Mouse (Mus musculus) forebrain, embryonic 15.5 days (tissue): ENCODE measurements around the gene Prrt4. TPM values are rescaled to one million over a fixed set of nuclear protein-coding genes. Genes with fewer than 3 reads are reported as not detected.
"Not testable (repeated sequence)": the region's sequence is repeated elsewhere in the genome, so short reads cannot be mapped to it uniquely, and the experiment has no call there.

Experiments
- ATAC-seq: fragments of 200-750 bp; cut with Nextera tagmentation; replicated peaks from 2 replicates; pipeline ENCODE4 v1.8.0; 2017; ENCODE audit warnings: mild to moderate bottlenecking, moderate TSS enrichment, moderate library complexity
- H3K27ac ChIP-seq: fragments of 300-500 bp; sonication (generic); replicated peaks from 2 replicates; pipeline ENCODE4 v1.5.1; 2015; ENCODE audit warnings: mild to moderate bottlenecking, inconsistent platforms
- H3K27me3 ChIP-seq: fragments of 300-500 bp; sonication (generic); 2 replicates; pipeline ENCODE4 v1.6.1; 2015; ENCODE audit warnings: inconsistent platforms
- H3K36me3 ChIP-seq: fragments of 300-500 bp; sonication (generic); 2 replicates; pipeline ENCODE4 v1.6.1; 2015; ENCODE audit warnings: mild to moderate bottlenecking, inconsistent platforms
- H3K4me1 ChIP-seq: fragments of 300-500 bp; sonication (generic); 2 replicates; pipeline ENCODE4 v1.6.1; 2015; ENCODE audit warnings: inconsistent platforms
- H3K4me2 ChIP-seq: fragments of 300-500 bp; sonication (generic); replicated peaks from 2 replicates; pipeline ENCODE4 v1.6.1; 2015; ENCODE audit warnings: mild to moderate bottlenecking, inconsistent platforms
- H3K4me3 ChIP-seq: fragments of 300-500 bp; sonication (generic); 2 replicates; pipeline ENCODE4 v1.5.1; 2015; ENCODE audit warnings: mild to moderate bottlenecking, inconsistent platforms
- H3K9ac ChIP-seq: fragments of 300-500 bp; sonication (generic); replicated peaks from 2 replicates; pipeline ENCODE4 v1.6.1; 2015; ENCODE audit warnings: mild to moderate bottlenecking, inconsistent platforms
- H3K9me3 ChIP-seq: fragments of 300-500 bp; sonication (generic); 2 replicates; pipeline ENCODE4 v1.6.1; 2016; ENCODE audit warnings: inconsistent platforms
- WGBS: fragments of 180-500 bp; shearing (Covaris S2); methylation state at CpG from one replicate; pipeline ENCODE4 v1.1.7; 2015; ENCODE audit warnings: mixed read lengths; 5-methylcytosine and 5-hydroxymethylcytosine counted together
- polyA plus RNA-seq: library from polyadenylated mRNA; unstranded; fragments of >200 nt; fragmentation: Nextera tagmentation; extraction: Ambion mirVana; gene quantifications from 2 replicates; pipeline ENCODE4 v1.2.1, GENCODE M21; 2015

Prrt4 gene
- 4.5 and 4.7 TPM in 2 replicates for polyA plus RNA-seq

- H3K9me3 ChIP-seq = no peaks in the 10 kb centered on the region
- WGBS = under 1% methylated on average over 64 of the region's 79 CpGs
- peaks cover 9% of the 10 kb centered on the region; the same call in 1 of the 2 replicates for H3K4me1 ChIP-seq
- peak; percentile 88 for ATAC-seq
- H3K4me3 ChIP-seq = peak within 1 kb of the TSS; percentile 63
- H3K4me2 ChIP-seq = peak within 1 kb of the TSS; percentile 88
- peak within 1 kb of the TSS; percentile 87 for H3K27ac ChIP-seq
- H3K36me3 ChIP-seq = no peaks in the 10 kb centered on the region
- peaks cover 25% of the 10 kb centered on the region for H3K27me3 ChIP-seq
- peak within 1 kb of the TSS; percentile 73 for H3K9ac ChIP-seq
Observed at GRCm38 (mm10) chr6:29178888-29179658, at the start of gene Prrt4. Gene Prrt4 (minus strand): TSS chr6:29179584.

GRCm38 (mm10) chr6:29217717-29218116 is 38.3 kb upstream of the Prrt4 start:
- H3K4me3 ChIP-seq, H3K9me3 ChIP-seq, ATAC-seq, H3K9ac ChIP-seq, H3K36me3 ChIP-seq, H3K27ac ChIP-seq, H3K4me2 ChIP-seq: not testable (repeated sequence)
- peaks cover 24% of the 10 kb centered on the region for H3K4me1 ChIP-seq
- 79% methylated on average over 3 of the region's 3 CpGs for WGBS
- H3K27me3 ChIP-seq = peaks cover 12% of the 10 kb centered on the region; the same call in 1 of the 2 replicates

- Histone ChIP-seq H3K4me3 (peak within 1 kb of the TSS; percentile 59), H3K9me3 (no peaks in the 10 kb centered on the region), H3K27ac (no peak within 1 kb of the TSS), H3K36me3 (no peaks in the 10 kb centered on the region), H3K4me1 (peaks cover 34% of the 10 kb centered on the region), H3K27me3 (peaks cover 12% of the 10 kb centered on the region; the same call in 1 of the 2 replicates), H3K4me2 (peak within 1 kb of the TSS; percentile 92), H3K9ac (peak within 1 kb of the TSS; percentile 68)
- ATAC-seq = peak; percentile 57
- whole genome bisulfite sequencing = under 1% methylated on average over 56 of the region's 56 CpGs
Observed at GRCm38 (mm10) chr6:29215881-29216501, 36.6 kb upstream of the Prrt4 start, which contains the start of gene Impdh1. Gene Impdh1 (minus strand): TSS chr6:29216364.

- peak overlapping the region; percentile 68; the same call in 1 of the 2 replicates for H3K9ac ChIP-seq
Observed at GRCm38 (mm10) chr6:29215181-29215580, 35.8 kb upstream of the Prrt4 start.

GRCm38 (mm10) chr6:29214776-29215175 is 35.4 kb upstream of the Prrt4 start:
- Histone ChIP-seq H3K27me3 (peaks cover 12% of the 10 kb centered on the region; the same call in 1 of the 2 replicates), H3K4me1 (peaks cover 44% of the 10 kb centered on the region), H3K9ac (0 out of 2 replicates have a peak overlapping the region, but pooled peaks have one; percentile 68), H3K9me3 (no peaks in the 10 kb centered on the region), H3K36me3 (no peaks in the 10 kb centered on the region), H3K27ac (no peak overlapping the region), H3K4me2 (peak overlapping the region; percentile 92; the same call in 1 of the 2 replicates), H3K4me3 (peak overlapping the region; percentile 59; the same call in 1 of the 2 replicates)
- WGBS = 39% methylated on average over 5 of the region's 5 CpGs
- no peak for ATAC-seq

More at GRCm38 (mm10) chr6:29215181-29215580, 35.8 kb upstream of the Prrt4 start:
- WGBS = 5% methylated on average over 9 of the region's 9 CpGs
- Histone ChIP-seq H3K4me1 (peaks cover 41% of the 10 kb centered on the region), H3K36me3 (no peaks in the 10 kb centered on the region), H3K27ac (no peak overlapping the region), H3K27me3 (peaks cover 12% of the 10 kb centered on the region; the same call in 1 of the 2 replicates), H3K9me3 (no peaks in the 10 kb centered on the region), H3K4me2 (peak overlapping the region; percentile 92), H3K4me3 (peak overlapping the region; percentile 59)
- no peak for ATAC-seq

GRCm38 (mm10) chr6:29214245-29214644 is 34.9 kb upstream of the Prrt4 start:
- 15% methylated on average over 1 of the region's 1 CpGs for WGBS
- H3K9ac ChIP-seq = no peak overlapping the region

GRCm38 (mm10) chr6:29213436-29213835 is 34.1 kb upstream of the Prrt4 start:
- WGBS = 65% methylated on average over 5 of the region's 5 CpGs
- Histone ChIP-seq H3K9ac (no peak overlapping the region), H3K4me3 (no peak overlapping the region), H3K4me2 (no peak overlapping the region), H3K27ac (no peak overlapping the region), H3K36me3 (no peaks in the 10 kb centered on the region), H3K4me1 (peaks cover 44% of the 10 kb centered on the region), H3K27me3 (peaks cover 12% of the 10 kb centered on the region; the same call in 1 of the 2 replicates), H3K9me3 (no peaks in the 10 kb centered on the region)
- no peak for ATAC-seq

More at GRCm38 (mm10) chr6:29214245-29214644, 34.9 kb upstream of the Prrt4 start:
- Histone ChIP-seq H3K9me3 (no peaks in the 10 kb centered on the region), H3K27ac (no peak overlapping the region), H3K4me2 (no peak overlapping the region), H3K27me3 (peaks cover 12% of the 10 kb centered on the region; the same call in 1 of the 2 replicates), H3K4me3 (no peak overlapping the region), H3K36me3 (no peaks in the 10 kb centered on the region), H3K4me1 (peaks cover 44% of the 10 kb centered on the region)
- ATAC-seq = no peak

- H3K4me1 ChIP-seq = peaks cover 44% of the 10 kb centered on the region
- H3K4me2 ChIP-seq = peak overlapping the region; percentile 77
- WGBS = under 1% methylated on average over 55 of the region's 66 CpGs
- peak overlapping the region; percentile 78 for H3K4me3 ChIP-seq
- H3K27me3 ChIP-seq = peaks cover 12% of the 10 kb centered on the region; the same call in 1 of the 2 replicates
- no peaks in the 10 kb centered on the region for H3K9me3 ChIP-seq
- H3K9ac ChIP-seq = peak overlapping the region; percentile 74
- H3K27ac ChIP-seq = peak overlapping the region; percentile 77
- peak; percentile 78 for ATAC-seq
- peaks cover under 1% of the 10 kb centered on the region; the same call in 1 of the 2 replicates for H3K36me3 ChIP-seq
Observed at GRCm38 (mm10) chr6:29211806-29212492, 32.6 kb upstream of the Prrt4 start.

- H3K27ac ChIP-seq = 0 out of 2 replicates have a peak overlapping the region, but pooled peaks have one; percentile 77
- 34% methylated on average over 7 of the region's 7 CpGs for WGBS
- no peaks in the 10 kb centered on the region for H3K9me3 ChIP-seq
- peak overlapping the region; percentile 78 for H3K4me3 ChIP-seq
- peaks cover 41% of the 10 kb centered on the region for H3K4me1 ChIP-seq
- no peak for ATAC-seq
- peaks cover 12% of the 10 kb centered on the region; the same call in 1 of the 2 replicates for H3K27me3 ChIP-seq
- H3K4me2 ChIP-seq = peak overlapping the region; percentile 77
- peak overlapping the region; percentile 74 for H3K9ac ChIP-seq
- H3K36me3 ChIP-seq = peaks cover 7% of the 10 kb centered on the region; the same call in 1 of the 2 replicates
Observed at GRCm38 (mm10) chr6:29211146-29211545, 31.8 kb upstream of the Prrt4 start.

- Histone ChIP-seq H3K4me2 (0 out of 2 replicates have a peak overlapping the region, but pooled peaks have one; percentile 5), H3K9me3 (no peaks in the 10 kb centered on the region), H3K4me1 (peaks cover 35% of the 10 kb centered on the region), H3K27me3 (peaks cover 12% of the 10 kb centered on the region; the same call in 1 of the 2 replicates), H3K27ac (no peak overlapping the region), H3K4me3 (no peak overlapping the region), H3K9ac (no peak overlapping the region), H3K36me3 (peaks cover 9% of the 10 kb centered on the region; the same call in 1 of the 2 replicates)
- 90% methylated on average over 9 of the region's 9 CpGs for WGBS
- no peak for ATAC-seq
Observed at GRCm38 (mm10) chr6:29210231-29210936, 31.0 kb upstream of the Prrt4 start.

GRCm38 (mm10) chr6:29208178-29208577 is 28.8 kb upstream of the Prrt4 start:
- Histone ChIP-seq H3K36me3 (peaks cover 18% of the 10 kb centered on the region; the same call in 1 of the 2 replicates), H3K4me3 (no peak overlapping the region), H3K4me1 (peaks cover 21% of the 10 kb centered on the region), H3K27me3 (no peaks in the 10 kb centered on the region), H3K27ac (no peak overlapping the region), H3K9me3 (no peaks in the 10 kb centered on the region), H3K4me2 (no peak overlapping the region), H3K9ac (no peak overlapping the region)
- no peak for ATAC-seq
- WGBS = 83% methylated on average over 5 of the region's 5 CpGs
